Mouse (Mus musculus) brown adipose tissue, adult 24 weeks (tissue): ENCODE measurements around the gene Auh. TPM values are rescaled to one million over a fixed set of nuclear protein-coding genes. Genes with fewer than 3 reads are reported as not detected.

Experiments
- H3K27ac ChIP-seq: fragments of 200-500 bp; replicated peaks from 2 replicates; pipeline ENCODE4 v1.5.1; 2012; ENCODE audit warnings: low read depth, mild to moderate bottlenecking, low read length
- H3K4me1 ChIP-seq: fragments of 200-500 bp; 2 replicates; pipeline ENCODE4 v1.6.1; 2012; ENCODE audit warnings: low read length, mixed read lengths; ENCODE audit not compliant: control insufficient read depth, insufficient read depth, insufficient read length
- H3K4me3 ChIP-seq: fragments of 200-500 bp; 2 replicates; pipeline ENCODE4 v1.5.1; 2012; ENCODE audit warnings: low read depth, mild to moderate bottlenecking, low read length, moderate library complexity; ENCODE audit not compliant: insufficient read depth
- polyA plus RNA-seq: library from polyadenylated mRNA; stranded (reverse); fragments of >200 nt; gene quantifications from 2 replicates; pipeline ENCODE4 v1.2.4, GENCODE M21; 2012; ENCODE audit not compliant: missing spikeins, insufficient read depth, insufficient read length

Auh gene
- polyA plus RNA-seq, 1 experiment = 196 TPM

DNA sequence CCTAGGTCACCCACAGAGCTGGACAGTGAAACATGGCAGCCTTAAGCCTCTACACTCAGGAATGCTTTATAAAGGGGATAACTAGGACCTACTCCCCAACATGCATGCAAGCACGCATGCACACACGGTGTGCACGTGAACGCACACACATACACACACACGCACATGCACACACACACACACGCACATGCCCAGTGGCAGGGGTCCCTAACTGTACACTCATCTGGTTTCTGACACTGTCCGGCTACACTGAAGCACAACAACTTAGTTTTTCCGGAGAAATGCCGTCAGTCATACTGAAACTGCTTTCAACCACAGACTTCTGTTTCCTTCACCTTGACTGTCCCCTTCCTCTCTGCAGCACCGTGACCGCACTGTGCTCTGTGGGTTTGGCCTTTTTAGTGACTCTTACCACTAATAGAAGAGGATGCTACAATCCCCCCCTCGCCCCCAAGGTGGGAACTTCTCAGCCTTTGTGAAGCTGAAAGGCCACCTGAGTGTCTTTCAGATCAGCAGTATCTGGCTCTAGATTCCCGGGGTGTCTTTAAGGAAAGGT is 136.0 kb downstream of the Auh start:
- Histone ChIP-seq H3K4me1 (no peaks in the 10 kb centered on the region), H3K4me3 (no peak overlapping the region), H3K27ac (no peak overlapping the region)

DNA sequence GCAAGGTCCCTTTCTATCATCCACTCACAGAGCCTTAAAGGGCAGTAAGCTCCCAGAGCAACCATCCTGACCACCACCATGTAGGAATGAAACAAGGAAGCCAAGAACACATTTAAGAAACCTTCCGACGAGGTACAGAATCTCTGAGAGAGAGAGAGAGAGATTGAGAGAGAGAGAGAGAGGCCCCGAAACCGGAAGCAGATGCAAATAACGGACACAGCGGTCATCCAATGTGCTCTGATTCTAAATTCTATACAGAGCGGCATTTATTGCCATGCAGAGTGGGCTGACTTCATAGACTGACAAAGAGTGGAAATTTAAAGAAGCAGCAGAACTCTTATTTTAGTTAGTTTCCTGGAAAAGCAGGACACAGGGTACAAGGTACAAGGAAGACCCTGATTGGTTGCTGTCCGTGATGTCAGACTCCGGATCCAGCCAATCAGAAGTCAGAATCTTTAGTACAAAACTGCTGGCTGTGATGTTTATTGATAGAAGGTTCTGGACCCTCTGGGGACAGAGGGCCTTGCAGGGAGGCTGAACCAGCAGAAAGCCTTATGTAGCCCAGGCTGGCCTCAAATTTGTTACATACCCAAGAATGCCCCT is 137.1 kb downstream of the Auh start:
- no peaks in the 10 kb centered on the region for H3K4me1 ChIP-seq
- no peak overlapping the region for H3K27ac ChIP-seq
- H3K4me3 ChIP-seq = no peak overlapping the region

DNA sequence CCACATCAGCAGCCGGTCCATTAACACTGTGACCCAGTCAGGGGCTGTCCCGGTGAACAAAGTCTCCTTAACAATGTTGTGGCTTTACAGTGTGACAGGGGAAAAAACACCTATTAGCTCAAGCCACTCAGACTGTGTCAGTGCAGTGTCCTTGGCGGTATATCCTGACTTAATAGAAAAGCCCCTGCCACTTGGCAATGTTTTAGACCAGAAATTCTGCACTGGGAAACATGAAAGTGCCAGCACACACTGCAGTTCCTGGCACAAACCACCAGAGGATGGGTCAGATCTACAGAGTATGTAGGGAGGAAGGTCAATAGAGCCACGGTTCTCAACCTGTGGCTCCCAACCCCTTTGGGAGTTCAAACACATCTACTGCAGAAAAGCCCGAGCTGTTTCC is 138.6 kb downstream of the Auh start:
- Histone ChIP-seq H3K4me3 (no peak overlapping the region), H3K27ac (no peak overlapping the region), H3K4me1 (no peaks in the 10 kb centered on the region)

Other genes starting within 250 kb of the Auh start
- 9.6 and 37.4 TPM in 2 replicates for gene Nfil3, start 51.4 kb upstream of the Auh start, polyA plus RNA-seq